Mouse (Mus musculus): ENCODE measurements around the gene Gnb4. TPM values are rescaled to one million over a fixed set of nuclear protein-coding genes. Genes with fewer than 3 reads are reported as not detected.

Gene Gnb4
- total RNA-seq, 2 experiments from 2014 or later = 42.7 to 43.7 TPM

DNA sequence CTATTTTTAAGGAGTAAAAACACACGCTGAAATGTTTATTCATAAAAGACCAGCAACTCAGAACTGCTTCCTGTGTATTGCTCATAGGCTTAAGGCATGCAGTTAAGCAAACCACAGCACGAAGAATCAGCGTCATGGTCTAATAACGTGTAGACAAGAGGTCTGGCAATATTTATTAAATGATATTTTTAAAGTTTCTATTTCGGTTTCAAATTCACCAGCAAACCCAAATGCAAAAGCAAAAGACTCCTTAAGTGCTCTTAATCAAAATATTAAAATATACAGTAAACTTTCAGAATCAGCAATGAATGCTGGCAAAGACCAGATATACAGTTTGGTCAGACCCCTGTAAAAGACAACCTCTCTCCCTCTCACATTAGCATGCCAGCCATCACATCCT is 1.0 kb downstream of the Gnb4 start:
- DNase-seq (ENCODE audit: low spot score in 2 of 2) = no peak

DNA sequence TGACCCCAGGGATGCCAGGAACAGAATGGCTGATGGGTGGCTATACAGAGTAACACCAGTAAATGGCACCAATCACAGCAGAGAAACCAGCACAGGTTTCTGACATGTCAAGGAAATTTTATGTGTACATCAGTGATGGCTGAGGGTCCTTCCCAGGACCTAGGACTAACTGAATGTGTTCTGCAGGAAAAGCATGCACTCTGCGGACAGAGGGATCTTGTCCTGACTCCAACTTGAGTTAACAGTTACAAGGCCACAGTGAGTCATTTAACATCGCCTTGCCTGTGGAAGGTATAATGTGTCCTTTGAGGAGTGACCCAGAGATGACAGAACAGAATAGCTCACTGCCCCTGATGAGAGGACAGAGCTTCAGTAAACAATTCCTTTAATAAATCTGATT is 1.6 kb downstream of the Gnb4 start:
- DNase-seq (ENCODE audit: low spot score in 2 of 2) = no peak

DNA sequence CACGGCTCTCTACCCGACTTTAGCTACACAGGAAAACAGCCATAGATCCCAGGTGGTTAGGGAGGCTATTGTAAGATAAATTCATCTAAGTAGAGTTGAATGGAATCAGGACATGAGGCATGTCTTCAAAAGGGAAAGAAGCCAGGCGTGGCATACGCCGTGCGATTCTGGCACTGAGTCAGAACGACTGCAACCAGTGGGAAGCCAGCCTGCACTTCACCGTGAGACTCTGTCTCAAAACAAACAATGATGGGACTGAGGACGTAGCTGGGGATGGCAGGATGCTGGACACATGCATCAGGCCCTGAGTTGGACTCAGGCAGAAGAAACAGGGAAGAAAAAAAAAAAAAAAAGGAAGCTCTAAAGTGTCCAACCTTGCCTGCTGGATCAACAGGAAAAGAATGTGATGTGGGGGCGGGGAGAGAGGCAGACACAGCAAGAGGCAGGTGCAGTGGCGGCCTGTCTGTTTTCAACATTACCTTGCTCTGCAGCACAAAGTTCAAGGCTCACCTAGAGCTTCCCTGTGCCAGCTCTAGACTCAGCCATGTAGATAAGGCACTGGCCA is 4.7 kb downstream of the Gnb4 start:
- no peak for DNase-seq (ENCODE audit: low spot score in 2 of 2)

DNA sequence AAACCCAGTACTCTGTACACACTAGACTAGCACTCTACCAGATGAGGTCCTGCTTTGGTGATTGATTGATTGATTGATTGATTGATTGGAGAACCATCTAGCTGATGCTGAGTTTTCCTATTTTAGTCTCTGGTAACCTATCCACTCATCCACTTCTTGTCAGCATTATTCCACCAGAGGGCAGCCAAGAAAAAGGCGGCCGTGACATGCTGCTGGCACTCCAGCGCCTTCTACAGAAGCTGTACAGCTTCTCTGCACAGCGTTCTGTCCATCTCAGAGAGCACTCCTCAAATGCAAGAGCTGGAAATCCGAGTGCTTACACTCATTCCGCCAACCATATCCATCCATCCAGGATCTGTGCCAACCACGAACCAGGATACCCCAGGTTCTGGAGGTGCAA is 5.8 kb downstream of the Gnb4 start:
- DNase-seq (ENCODE audit: low spot score in 2 of 2) = peak; percentile 34 to 73

DNA sequence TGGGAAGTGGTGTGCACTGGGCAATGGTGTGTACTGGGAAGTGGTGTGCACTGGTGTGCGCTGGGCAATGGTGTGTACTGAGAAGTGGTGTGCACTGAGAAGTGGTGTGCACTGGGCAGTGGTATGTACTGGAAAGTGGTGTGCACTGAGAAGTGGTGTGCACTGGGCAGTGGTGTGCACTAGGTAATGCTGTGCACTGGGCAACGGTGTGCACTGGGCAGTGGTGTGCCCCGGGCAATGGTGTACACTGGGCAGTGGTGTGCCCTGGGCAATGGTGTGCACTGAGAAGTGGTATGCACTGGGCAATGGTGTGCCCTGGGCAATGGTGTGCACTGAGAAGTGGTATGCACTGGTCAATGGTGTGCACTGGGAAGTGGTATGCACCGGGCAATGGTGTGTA is 7.2 kb downstream of the Gnb4 start:
- no peak for DNase-seq (ENCODE audit: low spot score in 2 of 2)

DNA sequence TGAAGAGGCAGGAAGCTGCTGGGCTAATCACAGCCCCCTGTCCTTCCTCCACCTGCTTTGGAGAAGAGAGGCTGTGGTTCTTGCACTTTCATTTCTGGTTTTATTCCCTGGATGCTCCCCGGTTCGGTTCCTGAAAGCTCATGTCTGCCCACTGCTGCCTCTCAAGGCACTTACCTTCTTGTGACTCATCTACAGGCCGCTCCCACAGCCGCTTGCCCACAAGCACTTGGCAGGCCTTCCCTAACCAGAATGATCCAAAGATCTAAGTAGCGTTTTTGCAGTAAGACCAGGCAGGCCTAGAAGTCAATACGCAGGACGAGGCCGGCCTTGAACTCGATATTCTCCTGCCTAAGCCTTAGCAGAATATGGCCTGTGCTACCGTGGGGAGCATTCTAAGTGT is 15.3 kb downstream of the Gnb4 start:
- DNase-seq (ENCODE audit: low spot score in 2 of 2) = no peak

DNA sequence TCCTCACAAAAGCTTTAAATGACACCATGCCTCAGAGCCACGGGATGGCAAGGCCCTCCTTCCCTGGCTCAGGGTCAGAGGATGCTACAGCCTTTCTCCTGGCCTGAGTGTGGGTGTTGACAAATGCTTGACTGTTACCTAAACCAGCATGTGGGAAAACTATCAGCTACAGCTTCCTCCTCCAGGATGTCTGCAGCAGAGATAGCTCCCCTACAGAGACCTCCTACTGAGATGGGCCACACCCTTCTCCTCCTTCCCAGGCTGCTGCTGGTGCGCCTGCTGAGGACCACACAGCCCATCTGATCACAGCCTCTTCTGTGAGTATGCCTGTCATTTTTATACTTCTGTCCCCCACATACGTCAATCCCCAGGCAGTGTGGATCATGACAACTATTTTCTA is 17.1 kb downstream of the Gnb4 start:
- DNase-seq (ENCODE audit: low spot score in 2 of 2) = no peak

DNA sequence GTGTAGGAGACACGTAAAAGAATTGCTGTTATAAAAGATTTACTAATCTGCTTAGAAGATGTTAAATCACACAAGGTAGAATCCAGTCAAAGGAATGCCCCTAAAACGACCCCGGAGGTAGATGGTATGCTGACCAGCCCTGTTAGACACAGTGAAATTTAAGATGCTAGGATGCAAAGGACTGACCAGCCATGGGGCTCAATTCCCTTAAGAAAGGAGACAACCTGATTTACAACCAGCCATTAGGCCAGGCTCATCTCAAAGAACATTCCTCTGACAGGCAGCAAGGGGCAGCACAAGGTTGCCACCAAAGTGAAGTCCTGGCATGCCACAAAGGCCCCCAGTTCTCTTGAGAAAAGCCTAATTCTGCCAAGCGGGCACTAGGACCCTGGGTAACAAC is 21.3 kb downstream of the Gnb4 start:
- DNase-seq (ENCODE audit: low spot score in 2 of 2) = no peak

DNA sequence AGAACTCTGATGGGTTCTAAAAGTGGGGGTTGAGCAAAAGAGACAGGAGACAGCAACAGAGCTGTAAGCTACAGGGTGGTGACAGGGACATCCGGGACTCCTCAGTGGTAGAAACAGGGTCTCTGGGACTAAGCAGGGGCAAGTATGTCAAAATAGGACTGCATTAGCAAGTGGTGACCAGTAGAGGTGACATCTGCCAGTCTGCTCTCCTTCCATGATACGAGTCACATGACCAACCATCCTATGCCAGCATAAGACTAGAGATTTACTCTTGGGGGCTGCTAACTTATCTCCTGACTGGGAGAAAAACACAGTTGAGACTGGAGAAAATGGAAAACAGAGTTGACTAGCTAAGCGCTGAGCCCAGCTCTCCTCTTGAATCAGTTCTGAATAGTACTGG is 30.1 kb downstream of the Gnb4 start:
- no peak for DNase-seq (ENCODE audit: low spot score in 2 of 2)

DNA sequence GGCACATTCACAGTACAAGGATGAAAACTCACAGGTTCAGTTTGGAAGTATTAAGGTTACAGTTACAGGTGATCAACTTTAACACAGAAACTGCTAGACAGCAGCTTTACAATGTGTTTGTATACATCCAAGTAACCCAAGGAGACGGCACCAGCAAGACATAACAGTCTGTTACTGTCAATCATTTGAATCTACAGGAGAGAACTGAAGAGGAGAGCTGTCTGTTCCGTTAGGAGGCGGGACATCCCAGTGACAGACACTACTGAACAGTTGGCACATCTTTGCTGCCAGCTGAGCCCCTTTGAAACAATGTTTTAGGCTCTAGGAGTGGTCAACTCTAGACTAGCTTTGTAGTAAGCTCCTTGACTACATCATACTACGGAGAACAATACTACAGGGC is 32.9 kb downstream of the Gnb4 start:
- DNase-seq (ENCODE audit: low spot score in 2 of 2) = no peak

DNA sequence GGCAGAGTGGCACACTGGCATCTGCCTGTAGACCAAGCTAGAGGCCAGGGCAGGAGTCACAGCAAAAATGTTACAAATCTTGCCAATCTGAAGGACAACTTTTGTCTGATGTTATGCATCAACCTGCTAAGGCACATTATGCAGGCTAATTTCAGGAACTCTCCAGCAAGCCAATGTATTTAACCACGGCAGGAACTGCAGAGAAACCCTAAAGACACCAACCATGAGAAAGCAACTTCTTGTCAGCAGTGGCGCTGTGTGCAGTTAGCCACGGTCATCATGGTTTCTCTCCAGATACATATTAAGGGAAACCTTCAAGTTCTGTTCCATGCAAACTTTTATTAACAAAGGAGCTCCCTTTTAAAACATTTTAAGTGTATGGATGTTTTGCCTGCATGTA is 34.5 kb downstream of the Gnb4 start:
- no peak for DNase-seq (ENCODE audit: low spot score in 2 of 2)

DNA sequence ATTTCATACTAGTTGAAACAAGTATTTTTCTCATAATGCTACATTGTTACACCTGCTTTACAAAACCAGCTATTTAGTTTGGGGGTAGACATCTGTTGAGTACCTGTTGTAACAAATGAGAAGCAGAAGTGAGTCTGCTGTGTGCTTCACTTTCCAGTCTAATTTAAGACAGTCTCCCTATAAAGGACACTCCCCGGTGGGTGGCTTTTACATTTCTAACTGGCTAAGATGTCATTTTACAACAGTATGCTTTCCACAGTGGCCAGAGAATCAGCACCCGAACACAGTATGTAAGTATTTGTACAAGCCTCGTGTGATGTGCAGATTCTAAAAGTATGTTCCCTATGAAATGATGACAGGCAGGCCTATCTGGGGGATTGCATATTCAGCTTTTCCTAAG is 35.6 kb downstream of the Gnb4 start:
- no peak for DNase-seq (ENCODE audit: low spot score in 2 of 2)

DNA sequence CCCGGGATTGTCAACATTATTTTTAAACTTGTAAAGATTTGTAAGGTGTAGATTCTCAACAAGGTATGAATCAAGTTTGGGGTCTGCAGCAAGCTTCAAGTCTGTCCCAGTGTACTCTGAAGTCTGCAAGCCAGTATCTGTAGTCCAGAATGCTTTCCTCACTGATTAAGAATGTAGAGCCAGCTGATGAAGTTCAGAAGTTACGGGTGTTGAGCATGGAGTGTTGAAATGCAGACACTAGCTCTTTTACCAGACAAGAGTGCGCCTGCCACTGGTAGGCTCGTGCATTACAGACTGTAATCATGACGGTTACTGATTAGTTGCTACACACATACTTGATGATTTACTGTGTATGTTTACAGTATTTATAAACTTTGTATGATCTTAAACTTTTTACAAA is 37.6 kb downstream of the Gnb4 start:
- no peak for DNase-seq (ENCODE audit: low spot score in 2 of 2)

DNA sequence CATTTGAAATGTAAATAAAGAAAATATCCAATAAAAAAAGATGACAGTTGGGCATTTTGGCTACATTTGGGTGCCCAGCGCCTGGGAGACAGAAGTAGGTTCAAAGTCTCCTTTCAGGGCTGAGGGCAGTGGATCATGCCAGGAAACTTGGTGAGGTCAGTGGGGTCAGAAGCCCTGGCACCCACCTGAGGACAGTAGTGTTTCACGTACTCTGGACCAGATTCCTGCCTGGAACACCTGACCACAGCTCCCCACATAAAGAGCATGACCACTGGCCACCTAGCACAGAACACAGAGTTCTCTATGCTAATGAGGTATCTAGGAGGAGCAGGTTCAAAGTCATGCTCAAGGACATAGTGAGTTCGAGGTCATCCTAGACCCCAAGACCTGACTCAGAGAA is 41.2 kb downstream of the Gnb4 start:
- DNase-seq (ENCODE audit: low spot score in 2 of 2) = no peak

DNA sequence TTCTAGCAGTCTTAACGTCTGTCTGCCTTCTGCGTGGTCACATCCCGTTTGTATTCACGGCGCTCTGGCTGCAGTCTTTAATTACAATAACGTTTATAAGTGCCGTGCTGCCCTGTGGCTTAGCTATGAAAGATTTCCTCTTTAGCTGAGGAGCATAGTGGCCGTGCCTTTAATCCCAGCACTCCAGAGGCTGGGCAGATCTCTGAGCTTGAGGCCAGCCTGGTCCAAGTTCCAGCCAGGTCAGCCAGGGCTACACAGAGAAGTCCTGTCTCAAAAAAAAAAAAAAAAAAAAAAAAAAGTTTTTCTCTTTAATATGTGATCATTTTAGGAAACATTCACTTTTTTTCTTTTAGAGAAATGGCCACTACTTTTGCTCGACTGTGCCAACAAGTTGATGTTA is 42.5 kb downstream of the Gnb4 start:
- no peak for DNase-seq (ENCODE audit: low spot score in 2 of 2)

DNA sequence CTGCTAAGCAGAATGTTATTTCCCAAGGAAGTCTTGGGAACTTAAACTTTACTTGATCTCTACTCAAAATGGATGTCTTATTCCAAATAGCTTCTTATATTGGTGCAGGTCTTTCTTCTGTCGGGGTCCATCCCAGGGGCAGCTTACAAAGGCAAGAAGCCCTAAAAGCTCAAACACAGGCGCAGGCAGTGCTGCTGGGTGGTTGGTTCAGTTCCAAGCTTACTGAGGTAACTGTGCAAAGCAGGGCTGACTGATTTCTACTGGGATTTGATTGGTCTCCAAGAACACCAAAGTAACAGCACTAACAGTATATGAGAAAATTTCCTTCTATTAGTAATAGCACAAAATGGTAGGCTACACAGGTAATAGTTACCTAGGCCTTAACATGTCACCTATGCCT is 43.3 kb downstream of the Gnb4 start:
- DNase-seq (ENCODE audit: low spot score in 2 of 2) = no peak

DNA sequence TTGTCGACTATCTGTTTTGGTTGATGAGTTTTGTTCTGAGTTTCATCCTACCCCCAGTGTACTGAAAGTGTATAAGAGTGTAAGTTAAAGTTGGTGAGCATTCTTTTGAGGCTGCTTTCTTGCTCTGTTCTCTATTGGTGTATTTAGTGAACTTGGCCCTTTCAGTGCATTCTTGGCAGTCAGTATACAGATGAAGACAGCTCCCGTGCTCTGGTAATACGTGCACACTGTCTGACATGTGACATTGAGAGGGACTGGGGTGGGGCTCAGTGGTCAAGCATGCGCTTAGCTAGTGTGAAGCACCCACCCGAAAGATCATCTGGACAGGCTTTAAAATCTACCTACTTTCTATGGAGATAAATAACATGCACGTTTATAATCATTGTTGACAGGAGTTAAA is 53.0 kb downstream of the Gnb4 start:
- no peak for DNase-seq (ENCODE audit: low spot score in 2 of 2)

DNA sequence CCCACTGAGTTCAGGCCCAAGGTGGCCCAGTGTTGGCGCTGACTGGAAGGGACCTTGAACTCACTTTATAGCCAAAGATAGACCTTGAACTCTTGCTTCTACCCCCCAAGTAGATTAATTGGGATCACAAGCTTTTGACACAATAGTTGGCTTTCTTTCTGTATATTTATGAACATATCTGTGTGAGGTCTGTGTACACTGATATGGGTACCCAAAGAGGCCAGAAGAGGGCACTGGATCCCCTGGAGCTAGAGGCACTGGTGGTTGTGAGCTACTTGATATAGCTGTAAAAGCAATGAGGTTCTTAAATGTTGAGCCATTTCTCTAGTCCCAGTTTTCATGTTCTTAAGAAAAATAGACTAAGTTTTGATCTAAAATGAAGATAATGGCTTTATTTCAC is 63.3 kb downstream of the Gnb4 start:
- DNase-seq (ENCODE audit: low spot score in 2 of 2) = no peak

DNA sequence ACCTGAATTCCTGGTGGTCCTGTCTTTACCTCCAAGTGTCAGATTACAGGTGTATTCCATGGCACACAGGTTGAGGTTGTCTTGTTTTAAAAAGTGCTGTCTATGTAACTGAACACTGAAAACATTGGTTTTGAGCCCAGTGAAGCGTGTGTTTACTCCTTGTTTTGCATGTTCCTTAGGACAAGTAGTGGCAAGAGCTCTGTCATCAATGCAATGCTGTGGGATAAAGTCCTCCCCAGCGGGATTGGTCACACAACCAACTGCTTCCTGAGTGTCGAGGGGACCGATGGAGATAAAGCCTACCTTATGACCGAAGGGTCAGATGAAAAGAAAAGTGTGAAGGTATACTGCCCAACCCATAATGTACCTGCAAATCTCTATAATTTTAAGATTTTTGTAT is 78.3 kb downstream of the Gnb4 start:
- DNase-seq (ENCODE audit: low spot score in 2 of 2) = no peak

DNA sequence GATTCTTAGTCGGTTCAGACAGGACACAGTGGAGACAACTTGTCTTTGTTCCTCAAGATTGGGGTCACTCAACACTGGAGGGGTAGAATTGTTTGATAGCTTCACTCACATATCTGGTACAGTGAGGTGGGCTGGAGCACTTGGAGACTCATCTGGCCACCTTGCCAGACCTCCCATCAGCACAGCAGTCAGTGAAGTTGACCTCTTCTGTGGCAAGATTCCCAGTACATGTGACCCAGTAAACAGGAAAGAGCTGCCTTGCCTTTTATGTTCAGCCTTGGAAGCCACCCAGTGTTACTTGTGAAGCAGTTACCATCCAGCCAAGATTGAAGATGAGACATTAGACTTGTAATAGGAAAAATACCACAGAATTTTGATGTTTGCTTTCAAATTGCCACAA is 78.8 kb downstream of the Gnb4 start:
- DNase-seq (ENCODE audit: low spot score in 2 of 2) = peak; percentile 13 to 81

DNA sequence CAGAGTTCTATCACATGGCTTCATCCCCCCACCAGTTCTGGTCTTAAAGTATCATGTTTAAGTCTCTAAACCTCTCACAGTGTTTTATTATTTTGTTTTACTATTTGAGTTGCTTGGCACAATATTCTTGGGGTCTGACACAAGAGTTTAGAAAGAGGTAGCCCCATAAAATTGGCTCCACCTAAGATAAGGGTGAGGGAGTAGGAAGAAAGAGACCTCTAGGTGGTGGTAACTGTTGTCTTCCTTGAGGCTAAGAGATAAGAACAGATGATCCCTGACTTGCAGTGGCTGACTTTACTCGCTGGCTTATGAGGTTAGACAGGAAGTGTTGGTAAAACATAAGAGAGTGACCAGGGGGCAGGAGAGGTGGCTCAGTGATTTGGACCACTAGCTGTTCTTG is 80.7 kb downstream of the Gnb4 start:
- DNase-seq (ENCODE audit: low spot score in 2 of 2) = no peak
